Mouse (Mus musculus): Measurements from ENCODE around the gene Epha10. TPM values are rescaled to one million over a fixed set of nuclear protein-coding genes. Genes with fewer than 3 reads are reported as not detected.

Epha10 gene
- total RNA-seq, 4 experiments from 2014 or later, result 2.9 to 4.3 (median 3.8) TPM

Other genes starting within 250 kb of the Epha10 start
- under 1 TPM; 0.06 to 0.15 (median 0.11) TPM for gene Pou3f1, start 224.1 kb upstream of the Epha10 start, total RNA-seq (2022)
- gene Utp11, start 187.3 kb upstream of the Epha10 start, total RNA-seq (2022), result 10 to 100 TPM; 31.2 to 40.7 (median 34.4) TPM
- 10 to 100 TPM in 2 of 4 experiments, 1 to 10 TPM in 2; 5.5 to 12.8 (median 8.9) TPM for gene Fhl3, start 180.2 kb upstream of the Epha10 start, total RNA-seq (2022)
- gene Sf3a3, start 166.1 kb upstream of the Epha10 start, total RNA-seq (2022), result 10 to 100 TPM; 33.5 to 42.5 (median 37.2) TPM
- 10 to 100 TPM; 24.9 to 36.2 (median 29.7) TPM for gene Inpp5b, start 139.0 kb upstream of the Epha10 start, total RNA-seq (2022)
- gene Mtf1, start 78.8 kb upstream of the Epha10 start, total RNA-seq (2022), result 10 to 100 TPM; 24.8 to 33.8 (median 28.5) TPM
- 10 to 100 TPM; 40.9 to 53.4 (median 43.2) TPM for gene Yrdc, start 30.2 kb upstream of the Epha10 start, total RNA-seq (2022)
- 10 to 100 TPM; 45.1 to 51.4 (median 49.2) TPM for gene 1110065P20Rik, start 29.7 kb upstream of the Epha10 start, total RNA-seq (2022)
- gene Maneal, start 18.7 kb upstream of the Epha10 start, total RNA-seq (2022), result 1 to 10 TPM; 6.4 to 7.2 (median 6.8) TPM
- 10 to 100 TPM; 13.8 to 22.7 (median 21.0) TPM for gene 9930104L06Rik, start 56.1 kb downstream of the Epha10 start, total RNA-seq (2022)
- gene Cdca8, start 58.4 kb downstream of the Epha10 start, total RNA-seq (2022), result 1 to 10 TPM; 1.9 to 3.2 (median 2.2) TPM
- gene Rspo1, start 105.5 kb downstream of the Epha10 start, total RNA-seq (2022), result 1 to 10 TPM; 4.4 to 6.3 (median 6.0) TPM
- gene Gnl2, start 135.7 kb downstream of the Epha10 start, total RNA-seq (2022), result 10 to 100 TPM; 40.2 to 71.5 (median 55.5) TPM
- gene Dnali1, start 184.8 kb downstream of the Epha10 start, total RNA-seq (2022), result under 1 TPM in 2 of 4 experiments, not detected in 2; 0.13 to 0.14 TPM
- 10 to 100 TPM; 17.2 to 20.1 (median 19.5) TPM for gene Snip1, start 185.8 kb downstream of the Epha10 start, total RNA-seq (2022)
- gene Meaf6, start 204.2 kb downstream of the Epha10 start, total RNA-seq (2022), result 10 to 100 TPM; 24.8 to 35.4 (median 32.6) TPM
- gene Zc3h12a, start 246.9 kb downstream of the Epha10 start, total RNA-seq (2022), result 10 to 100 TPM in 1 of 4 experiments, 1 to 10 TPM in 3; 7.2 to 10.2 (median 8.1) TPM

Data from adrenal gland, adult 8-10 months (tissue).